Mouse (Mus musculus) spleen, adult 2 months (tissue): ENCODE results near the gene Acot3.
"Not testable (repeated sequence)": the region's sequence is repeated elsewhere in the genome, so short reads cannot be mapped to it uniquely, and the experiment has no call there.

Experiments
- CTCF ChIP-seq: fragments of 200-500 bp; IDR thresholded peaks from 2 replicates; pipeline ENCODE4 v1.5.1; 2011; ENCODE audit warnings: mild to moderate bottlenecking, inconsistent platforms; ENCODE audit not compliant: insufficient read depth, insufficient read length, insufficient replicate concordance; ENCODE audit errors: extremely low read depth
- POLR2A ChIP-seq: fragments of 200-500 bp; IDR thresholded peaks from 2 replicates; pipeline ENCODE4 v1.6.1; 2011; ENCODE audit warnings: low read depth, low read length, inconsistent platforms

- not testable (repeated sequence) for TF ChIP-seq CTCF, POLR2A
Observed at GRCm38 (mm10) chr12:84009171-84009965, 42.6 kb upstream of the Acot3 start, which contains the start of gene Acot1.
